Mouse (Mus musculus): Measurements from ENCODE around the gene Csnk1e. TPM values are rescaled to one million over a fixed set of nuclear protein-coding genes. Genes with fewer than 3 reads are reported as not detected.

Csnk1e gene
- total RNA-seq, 2 experiments from 2014 or later: 40.8 to 48.5 TPM

- ATAC-seq (replicated peaks; ENCODE audit: low FRiP score, low TSS enrichment, poor library complexity, severe bottlenecking): no peak
Observed at GRCm38 (mm10) chr15:79370281-79370843, 85.0 kb downstream of the Csnk1e start.

GRCm38 (mm10) chr15:79369452-79370280 lies 85.7 kb downstream of the Csnk1e start:
- no peak for ATAC-seq (replicated peaks; ENCODE audit: low FRiP score, low TSS enrichment, poor library complexity, severe bottlenecking)

GRCm38 (mm10) chr15:79368861-79369440 lies 86.4 kb downstream of the Csnk1e start:
- no peak for ATAC-seq (replicated peaks; ENCODE audit: low FRiP score, low TSS enrichment, poor library complexity, severe bottlenecking)

- ATAC-seq (replicated peaks; ENCODE audit: low FRiP score, low TSS enrichment, poor library complexity, severe bottlenecking): no peak
Observed at GRCm38 (mm10) chr15:79368313-79368811, 87.0 kb downstream of the Csnk1e start.

Other genes with a start within 250 kb of the Csnk1e start
- gene Pick1, start 226.4 kb downstream of the Csnk1e start, total RNA-seq (2014; fragmentation: Nextera tagmentation): 15.8 and 20.9 TPM in 2 replicates
- gene Pick1, start 226.4 kb downstream of the Csnk1e start, total RNA-seq (2017): 8.9 and 11.4 TPM in 2 replicates
- not detected in 2 replicates for gene Gm49486, start 226.2 kb downstream of the Csnk1e start, total RNA-seq (2014; fragmentation: Nextera tagmentation)
- gene Gm49486, start 226.2 kb downstream of the Csnk1e start, total RNA-seq (2017): 0.08 TPM in 1 of 2 replicates, not detected in the other
- not detected in 2 replicates for gene Slc16a8, start 200.8 kb downstream of the Csnk1e start, total RNA-seq (2014; fragmentation: Nextera tagmentation)
- not detected in 2 replicates for gene Slc16a8, start 200.8 kb downstream of the Csnk1e start, total RNA-seq (2017)
- not detected in 2 replicates for gene Baiap2l2, start 170.0 kb downstream of the Csnk1e start, total RNA-seq (2014; fragmentation: Nextera tagmentation)
- gene Baiap2l2, start 170.0 kb downstream of the Csnk1e start, total RNA-seq (2017): not detected in 2 replicates
- gene Pla2g6, start 127.2 kb downstream of the Csnk1e start, total RNA-seq (2014; fragmentation: Nextera tagmentation): 26.7 and 34.4 TPM in 2 replicates
- gene Pla2g6, start 127.2 kb downstream of the Csnk1e start, total RNA-seq (2017): 8.0 and 12.4 TPM in 2 replicates
- 2.7 TPM in 1 of 2 replicates, not detected in the other for gene Maff, start 108.9 kb downstream of the Csnk1e start, total RNA-seq (2014; fragmentation: Nextera tagmentation)
- 6.7 and 8.8 TPM in 2 replicates for gene Maff, start 108.9 kb downstream of the Csnk1e start, total RNA-seq (2017)
- 8.3 and 9.2 TPM in 2 replicates for gene Tmem184b, start 52.0 kb downstream of the Csnk1e start, total RNA-seq (2014; fragmentation: Nextera tagmentation)
- 1.8 and 5.0 TPM in 2 replicates for gene Tmem184b, start 52.0 kb downstream of the Csnk1e start, total RNA-seq (2017)
- not detected in 2 replicates for gene Kcnj4, start 49.7 kb upstream of the Csnk1e start, total RNA-seq (2014; fragmentation: Nextera tagmentation)
- not detected in 2 replicates for gene Kcnj4, start 49.7 kb upstream of the Csnk1e start, total RNA-seq (2017)
- gene Kdelr3, start 60.8 kb upstream of the Csnk1e start, total RNA-seq (2014; fragmentation: Nextera tagmentation): not detected in 2 replicates
- not detected in 2 replicates for gene Kdelr3, start 60.8 kb upstream of the Csnk1e start, total RNA-seq (2017)
- 157 and 184 TPM in 2 replicates for gene Ddx17, start 91.2 kb upstream of the Csnk1e start, total RNA-seq (2014; fragmentation: Nextera tagmentation)
- 128 and 171 TPM in 2 replicates for gene Ddx17, start 91.2 kb upstream of the Csnk1e start, total RNA-seq (2017)
- gene Dmc1, start 149.5 kb upstream of the Csnk1e start, total RNA-seq (2014; fragmentation: Nextera tagmentation): not detected in 2 replicates
- 1.2 TPM in 1 of 2 replicates, not detected in the other for gene Dmc1, start 149.5 kb upstream of the Csnk1e start, total RNA-seq (2017)
- 1.1 and 11.4 TPM in 2 replicates for gene Fam227a, start 203.4 kb upstream of the Csnk1e start, total RNA-seq (2014; fragmentation: Nextera tagmentation)
- 2.2 TPM in 1 of 2 replicates, not detected in the other for gene Fam227a, start 203.4 kb upstream of the Csnk1e start, total RNA-seq (2017)
- gene Cby1, start 203.6 kb upstream of the Csnk1e start, total RNA-seq (2014; fragmentation: Nextera tagmentation): 18.3 and 32.9 TPM in 2 replicates
- gene Cby1, start 203.6 kb upstream of the Csnk1e start, total RNA-seq (2017): 57.0 and 65.7 TPM in 2 replicates
- 195 and 205 TPM in 2 replicates for gene Tomm22, start 215.3 kb upstream of the Csnk1e start, total RNA-seq (2014; fragmentation: Nextera tagmentation)
- gene Tomm22, start 215.3 kb upstream of the Csnk1e start, total RNA-seq (2017): 85.4 and 108 TPM in 2 replicates
- gene Josd1, start 232.4 kb upstream of the Csnk1e start, total RNA-seq (2014; fragmentation: Nextera tagmentation): 43.6 and 59.8 TPM in 2 replicates
- gene Josd1, start 232.4 kb upstream of the Csnk1e start, total RNA-seq (2017): 43.8 and 49.8 TPM in 2 replicates
- gene Gtpbp1, start 235.3 kb upstream of the Csnk1e start, total RNA-seq (2014; fragmentation: Nextera tagmentation): 73.3 and 79.3 TPM in 2 replicates
- 99.5 and 126 TPM in 2 replicates for gene Gtpbp1, start 235.3 kb upstream of the Csnk1e start, total RNA-seq (2017)